Mouse (Mus musculus) spleen, adult 10 weeks (tissue): ENCODE results near the gene C1ql4. TPM values are rescaled to one million over a fixed set of nuclear protein-coding genes. Genes with fewer than 3 reads are reported as not detected.

Source experiments
- polyA plus RNA-seq: library from polyadenylated mRNA; stranded (reverse); fragments of 350-450 nt; fragmentation: Illumina TruSeq; extraction: RNeasy Lipid Tissue Mini Kit (QIAGEN cat#74804); gene quantifications from one replicate; pipeline ENCODE4 v1.2.3, GENCODE M21; 2015; ENCODE audit warnings: low replicate concordance; ENCODE audit not compliant: insufficient read depth

The C1ql4 gene
- polyA plus RNA-seq, result not detected

GRCm38 (mm10) chr15:99087253-99088075 lies at the start of gene C1ql4:
Gene C1ql4 (minus strand): TSS chr15:99087817.

GRCm38 (mm10) chr15:99125711-99126080 lies 38.1 kb upstream of the C1ql4 start, which contains the start of gene Spats2:
Gene Spats2 (plus strand): TSS chr15:99125916.

GRCm38 (mm10) chr15:99092870-99093269 lies 5.3 kb upstream of the C1ql4 start, which contains the start of gene Dnajc22:
Gene Dnajc22 (plus strand): TSS chr15:99093170.

GRCm38 (mm10) chr15:99074019-99074599 lies 13.5 kb downstream of the C1ql4 start, which contains the start of gene Troap:
Gene Troap (plus strand): TSS chr15:99074575.

GRCm38 (mm10) chr15:99055040-99055439 lies 32.6 kb downstream of the C1ql4 start, which contains the start of gene Prph:
Gene Prph (plus strand): TSS chr15:99055174.

Other genes with a start within 250 kb of the C1ql4 start
- 76.8 TPM for gene Kmt2d, start 216.6 kb downstream of the C1ql4 start, polyA plus RNA-seq
- 18.7 TPM for gene Rhebl1, start 193.3 kb downstream of the C1ql4 start, polyA plus RNA-seq
- gene Dhh, start 189.3 kb downstream of the C1ql4 start, polyA plus RNA-seq, result 0.55 TPM
- gene Lmbr1l, start 169.6 kb downstream of the C1ql4 start, polyA plus RNA-seq, result 64.6 TPM
- gene Tuba1b, start 153.3 kb downstream of the C1ql4 start, polyA plus RNA-seq, result 382 TPM
- gene Gm49450, start 134.3 kb downstream of the C1ql4 start, polyA plus RNA-seq, result not detected
- gene Tuba1a, start 134.1 kb downstream of the C1ql4 start, polyA plus RNA-seq, result 104 TPM
- gene Tuba1c, start 57.9 kb downstream of the C1ql4 start, polyA plus RNA-seq, result 61.5 TPM
- gene Prph, start 32.6 kb downstream of the C1ql4 start, polyA plus RNA-seq, result not detected
- gene Troap, start 13.2 kb downstream of the C1ql4 start, polyA plus RNA-seq, result 3.4 TPM
- 0.86 TPM for gene Dnajc22, start 5.4 kb upstream of the C1ql4 start, polyA plus RNA-seq
- 5.0 TPM for gene Spats2, start 38.1 kb upstream of the C1ql4 start, polyA plus RNA-seq
- 0.64 TPM for gene Kcnh3, start 137.0 kb upstream of the C1ql4 start, polyA plus RNA-seq
- 16.6 TPM for gene Mcrs1, start 164.1 kb upstream of the C1ql4 start, polyA plus RNA-seq
- gene Prpf40b, start 207.3 kb upstream of the C1ql4 start, polyA plus RNA-seq, result 11.7 TPM
- gene Fam186b, start 208.1 kb upstream of the C1ql4 start, polyA plus RNA-seq, result 0.11 TPM